Mouse (Mus musculus) neural tube, embryonic 10.5 days (tissue): Measurements from ENCODE around the gene Prpsap1.
"Not testable (repeated sequence)": the region's sequence is repeated elsewhere in the genome, so short reads cannot be mapped to it uniquely, and the experiment has no call there.

Experiments
- DNase-seq: peaks from one replicate; pipeline ENCODE4 v3.0.0-alpha.2; 2017; ENCODE audit warnings: low spot score; ENCODE audit errors: extremely low spot score

Gene Prpsap1

DNA sequence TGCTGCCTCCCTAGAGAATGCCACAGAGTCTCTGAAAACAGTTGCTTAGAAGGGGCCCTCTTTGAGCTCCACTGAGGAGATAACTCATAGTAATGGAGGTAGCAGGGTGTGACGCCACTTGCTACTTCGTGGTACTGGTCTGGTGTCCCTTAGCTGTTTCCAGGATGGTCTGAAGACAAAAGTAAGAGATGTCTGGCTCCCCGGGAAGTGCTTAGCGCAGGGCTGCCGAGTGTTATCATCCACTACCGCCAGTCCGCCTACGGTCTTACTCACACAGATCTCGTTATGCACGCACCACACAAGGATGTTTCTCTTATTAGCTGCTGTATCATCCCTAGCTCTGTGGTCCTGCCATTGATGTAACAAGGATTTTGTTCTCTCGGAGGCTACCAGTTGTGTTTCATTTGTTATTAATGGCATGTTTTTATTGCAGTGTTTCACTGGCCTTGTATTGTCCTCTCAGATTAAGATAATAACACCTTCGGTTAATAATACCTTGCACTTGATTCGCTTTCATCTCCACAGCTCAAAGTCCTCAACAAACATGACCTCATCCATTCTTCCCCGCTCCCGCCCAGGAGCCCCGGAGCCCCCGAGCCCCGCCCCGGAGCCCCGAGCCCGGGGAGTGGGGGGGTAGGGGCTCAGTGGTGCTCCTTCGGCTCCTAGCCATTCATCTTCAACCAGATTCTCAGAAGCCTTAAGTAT is 63.1 kb downstream of the Prpsap1 start:
- no peak for DNase-seq

DNA sequence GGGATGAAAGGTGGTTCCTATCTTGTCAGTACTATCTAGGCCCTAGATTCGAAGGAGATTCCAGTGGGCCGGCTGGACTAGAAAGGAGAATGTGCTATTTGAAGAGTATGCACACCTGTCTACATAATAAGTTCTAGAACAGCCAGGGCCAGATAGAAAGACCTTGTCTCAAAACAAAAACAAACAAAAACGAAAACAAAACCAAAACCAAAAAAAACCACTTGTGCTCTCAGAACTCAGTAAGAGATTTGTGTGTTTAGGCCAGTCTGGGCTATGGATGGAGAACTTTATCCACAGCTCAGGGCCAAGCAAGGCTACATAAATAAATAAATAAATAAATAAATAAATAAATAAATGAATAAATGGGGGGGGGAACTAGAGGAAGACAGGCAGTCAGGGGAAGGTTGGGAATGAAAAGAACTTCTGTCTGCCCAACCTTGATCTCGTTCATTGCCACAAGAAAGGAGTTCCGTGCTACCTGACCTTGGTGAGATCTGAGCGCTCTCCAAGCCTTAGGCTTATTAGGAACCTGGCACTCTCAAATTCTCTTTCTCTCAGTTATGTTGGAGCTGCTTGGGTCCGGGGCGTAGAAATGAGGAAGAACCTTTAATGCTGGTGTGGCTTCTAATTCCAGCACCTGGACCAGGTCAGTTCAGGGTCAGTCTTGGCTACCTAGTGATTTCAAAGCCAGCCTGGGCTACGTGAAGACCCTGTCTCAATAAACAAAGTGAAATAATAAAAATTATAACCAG is 64.0 kb downstream of the Prpsap1 start:
- no peak for DNase-seq

- no peak for DNase-seq
Observed at GRCm38 (mm10) chr11:116428872-116429859, 64.8 kb downstream of the Prpsap1 start.

- no peak for DNase-seq
Observed at GRCm38 (mm10) chr11:116426852-116427575, 67.0 kb downstream of the Prpsap1 start.

DNA sequence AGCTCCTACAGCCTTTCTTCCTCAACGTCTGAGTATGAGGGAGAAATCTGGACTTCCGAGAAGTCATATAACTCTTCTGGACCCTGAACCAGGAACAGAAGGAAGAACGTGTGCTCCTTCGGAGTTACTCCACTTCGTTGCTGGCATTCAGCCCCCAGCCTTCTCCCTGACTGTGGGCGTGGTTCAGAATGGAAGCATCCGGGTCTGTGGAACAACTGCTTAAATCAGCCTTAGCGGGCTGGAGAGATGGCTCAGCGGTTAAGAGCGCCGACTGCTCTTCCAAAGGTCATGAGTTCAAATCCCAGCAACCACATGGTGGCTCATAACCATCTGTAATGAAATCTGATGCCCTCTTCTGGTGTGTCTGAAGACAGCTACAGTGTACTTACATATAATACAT is 67.7 kb downstream of the Prpsap1 start:
- DNase-seq: not testable (repeated sequence)

DNA sequence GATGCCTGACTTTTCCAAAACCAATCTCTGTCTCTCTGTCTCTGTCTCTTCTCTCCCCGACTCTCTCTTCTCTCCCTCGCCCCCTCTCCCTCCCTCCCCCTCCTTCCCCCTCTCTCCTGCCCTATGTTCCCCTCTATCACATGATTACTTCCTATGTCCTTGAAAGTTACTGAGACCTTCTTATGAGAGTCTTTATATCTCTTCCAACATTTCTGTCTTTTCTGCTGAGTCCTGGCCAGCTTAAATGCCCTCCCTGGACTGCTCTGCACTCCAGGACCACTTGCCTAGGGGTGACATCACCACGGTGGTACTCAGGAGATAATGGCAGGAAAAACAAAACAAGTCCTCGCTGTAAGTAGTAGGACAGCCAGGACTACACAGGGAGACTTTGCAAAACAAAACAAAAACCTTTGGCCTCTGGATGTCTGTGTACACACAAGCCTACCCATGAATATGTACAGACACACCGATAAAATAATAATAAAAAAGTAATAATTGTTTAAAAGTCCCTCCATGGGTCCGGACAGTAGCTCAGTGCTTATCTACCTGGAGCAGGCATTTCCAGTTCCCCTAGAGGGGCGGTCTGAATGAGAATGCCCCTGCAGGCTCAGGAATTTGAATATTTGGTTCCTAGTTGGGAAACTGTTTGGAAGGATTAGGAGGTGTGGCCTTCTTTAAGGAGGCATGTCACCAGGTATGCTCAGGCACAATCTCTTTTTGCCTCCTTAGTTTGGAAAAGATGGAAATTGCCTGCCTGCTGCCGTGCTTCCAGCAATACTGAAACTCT is 69.2 kb downstream of the Prpsap1 start:
- no peak for DNase-seq

- DNase-seq: no peak
Observed at GRCm38 (mm10) chr11:116423782-116424620, 70.0 kb downstream of the Prpsap1 start.

GRCm38 (mm10) chr11:116423214-116423613 is 70.8 kb downstream of the Prpsap1 start:
- DNase-seq: no peak

DNA sequence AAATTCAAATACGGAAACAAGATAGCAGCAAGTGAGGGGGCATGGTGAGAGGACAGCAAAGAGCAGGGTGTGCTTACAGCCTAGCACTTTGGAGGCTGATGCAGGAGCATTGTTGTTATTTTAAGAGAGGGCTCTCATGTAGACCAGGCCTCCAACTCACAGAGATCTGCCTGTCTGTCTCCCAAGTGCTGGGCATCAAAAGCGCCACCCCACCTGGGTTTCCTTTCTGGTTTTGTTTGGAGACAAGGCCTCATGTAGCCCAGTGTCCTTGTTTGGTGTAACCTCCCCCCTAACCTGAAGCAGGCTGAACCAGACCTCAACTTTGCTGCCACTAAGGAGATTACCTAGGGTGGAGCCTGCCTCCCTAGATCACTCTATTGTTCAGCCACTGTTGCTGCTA is 71.4 kb downstream of the Prpsap1 start:
- DNase-seq: no peak

DNA sequence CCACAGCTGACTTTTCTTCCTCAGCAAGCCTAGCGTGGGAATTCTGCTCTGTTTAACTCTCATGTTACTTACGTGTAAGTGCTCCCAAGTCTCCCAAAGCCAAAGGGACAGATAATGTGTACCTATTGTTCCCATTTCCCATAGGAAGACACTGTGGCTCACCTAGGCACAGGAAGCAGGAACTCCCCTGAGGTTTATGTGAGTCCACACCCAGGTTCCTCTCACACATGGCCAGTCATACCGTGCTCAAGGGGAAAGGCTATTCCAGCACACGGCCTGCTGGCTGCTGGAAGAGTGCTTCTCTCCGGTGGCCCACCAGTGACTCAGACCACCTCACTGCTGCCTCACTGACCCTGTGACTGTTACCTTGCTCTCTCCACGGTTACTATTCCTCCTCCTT is 72.9 kb downstream of the Prpsap1 start:
- DNase-seq: no peak
